Mouse (Mus musculus): ENCODE results near the gene Msln.

DNA sequence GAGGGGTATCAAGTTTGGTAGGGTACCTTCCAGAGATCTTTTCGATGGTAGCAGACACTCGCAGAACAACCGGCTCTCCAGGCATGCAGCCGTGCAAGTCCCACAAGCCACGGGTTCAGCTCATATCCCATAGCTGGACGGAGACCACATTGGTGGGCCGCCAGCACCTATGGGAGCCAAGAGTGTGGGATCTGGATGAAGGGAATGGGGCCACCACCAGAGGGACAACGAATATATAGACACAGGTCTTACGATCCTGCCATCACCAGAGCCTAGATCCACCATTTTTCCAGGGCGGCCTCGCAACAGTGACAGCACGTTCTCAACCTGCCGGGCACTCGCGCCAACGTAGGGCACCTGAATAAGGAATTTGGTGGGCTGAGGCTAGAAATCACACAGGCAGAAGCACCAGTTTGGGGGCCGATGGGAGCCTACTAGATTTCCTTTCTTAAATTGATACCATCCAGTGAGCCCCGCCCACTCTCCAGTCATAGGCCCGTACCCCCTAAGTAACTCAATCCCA lies 37.2 kb upstream of the Msln start:
- no peak for TF ChIP-seq CTCF (IDR thresholded peaks at IDR 0.05; ENCODE audit: borderline replicate concordance, control insufficient read depth, extremely low read depth, insufficient read depth, low read length, poor library complexity)
- no peak for TF ChIP-seq POLR2A (IDR thresholded peaks at IDR 0.05; ENCODE audit: control insufficient read depth, extremely low read depth, insufficient read depth, low read length, poor library complexity)
